Mouse (Mus musculus): ENCODE measurements at regions not wholly inside any gene's neighbourhood (a gene's known extent, or its start where the extent isn't known, plus 50 kb on each side); places are given as distances from the start of the nearest gene placed in this dataset.

DNA sequence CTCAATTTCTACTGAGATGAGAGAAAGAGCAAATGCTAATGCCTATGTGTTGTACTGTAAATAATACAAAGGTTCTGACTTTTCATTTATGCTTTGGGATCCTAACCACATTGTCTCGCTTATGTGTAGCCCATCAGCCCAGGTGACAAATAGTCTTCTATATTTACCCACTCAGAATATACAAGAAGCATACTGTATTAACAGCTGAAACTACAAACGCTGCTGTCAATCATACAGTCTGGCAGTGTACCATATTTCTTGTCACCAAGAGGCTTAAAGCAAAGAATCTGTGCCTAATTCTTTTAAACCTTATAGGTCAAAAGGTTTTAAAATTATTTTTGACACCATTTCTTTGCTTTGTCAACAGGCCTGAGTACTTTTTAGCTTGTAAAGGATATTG, 160.8 kb upstream of the Pitx2 start:
- TF ChIP-seq GATA1 (IDR thresholded peaks at IDR 0.05; ENCODE audit: borderline replicate concordance, low read length) = no peak
- no peak for TF ChIP-seq FLI1 (IDR thresholded peaks at IDR 0.05; ENCODE audit: low read length)

All from megakaryocyte, embryonic 14.5 days (primary cell).